Mouse (Mus musculus) limb, embryonic 13.5 days (tissue): Measurements from ENCODE around the gene Gjc3. TPM values are rescaled to one million over a fixed set of nuclear protein-coding genes. Genes with fewer than 3 reads are reported as not detected.

Experiments
- polyA plus RNA-seq: library from polyadenylated mRNA; unstranded; fragments of >200 nt; fragmentation: Nextera tagmentation; extraction: Ambion mirVana; gene quantifications from 2 replicates; pipeline ENCODE4 v1.2.1, GENCODE M21; 2015

Gene Gjc3
- polyA plus RNA-seq, 1 experiment from 2014 or later, result 0.48 TPM

Other genes with a start within 250 kb of the Gjc3 start
- gene Nyap1, start 221.5 kb downstream of the Gjc3 start, polyA plus RNA-seq, result 2.9 and 4.0 TPM in 2 replicates
- gene Tsc22d4, start 217.4 kb downstream of the Gjc3 start, polyA plus RNA-seq, result 128 and 134 TPM in 2 replicates
- 26.5 and 27.2 TPM in 2 replicates for gene Ppp1r35, start 184.2 kb downstream of the Gjc3 start, polyA plus RNA-seq
- 11.7 and 11.8 TPM in 2 replicates for gene Mepce, start 175.4 kb downstream of the Gjc3 start, polyA plus RNA-seq
- 35.3 and 36.0 TPM in 2 replicates for gene Zcwpw1, start 175.3 kb downstream of the Gjc3 start, polyA plus RNA-seq
- 0.20 and 0.40 TPM in 2 replicates for gene Pilra, start 126.8 kb downstream of the Gjc3 start, polyA plus RNA-seq
- gene Pilrb1, start 105.0 kb downstream of the Gjc3 start, polyA plus RNA-seq, result 0.41 TPM in 1 of 2 replicates, not detected in the other
- 0.19 TPM in 1 of 2 replicates, not detected in the other for gene Pilrb2, start 91.3 kb downstream of the Gjc3 start, polyA plus RNA-seq
- not detected in 2 replicates for gene Cyp3a13, start 41.5 kb downstream of the Gjc3 start, polyA plus RNA-seq
- not detected in 2 replicates for gene Azgp1, start 18.4 kb upstream of the Gjc3 start, polyA plus RNA-seq
- not detected in 2 replicates for gene Smok3a, start 58.2 kb upstream of the Gjc3 start, polyA plus RNA-seq
- not detected in 2 replicates for gene Smok3b, start 58.3 kb upstream of the Gjc3 start, polyA plus RNA-seq
- not detected in 2 replicates for gene Smok3c, start 90.1 kb upstream of the Gjc3 start, polyA plus RNA-seq
- 20.1 and 22.4 TPM in 2 replicates for gene Zkscan1, start 122.0 kb upstream of the Gjc3 start, polyA plus RNA-seq
- gene Zscan21, start 153.8 kb upstream of the Gjc3 start, polyA plus RNA-seq, result 76.5 and 77.3 TPM in 2 replicates
- 20.3 and 23.8 TPM in 2 replicates for gene Zfp113, start 192.6 kb upstream of the Gjc3 start, polyA plus RNA-seq
- 362 and 367 TPM in 2 replicates for gene Cops6, start 198.0 kb upstream of the Gjc3 start, polyA plus RNA-seq
- 32.2 and 35.8 TPM in 2 replicates for gene Ap4m1, start 208.9 kb upstream of the Gjc3 start, polyA plus RNA-seq
- gene Mcm7, start 209.3 kb upstream of the Gjc3 start, polyA plus RNA-seq, result 208 and 210 TPM in 2 replicates
- gene Taf6, start 224.4 kb upstream of the Gjc3 start, polyA plus RNA-seq, result 99.2 and 106 TPM in 2 replicates
- 73.0 and 73.8 TPM in 2 replicates for gene Cnpy4, start 224.4 kb upstream of the Gjc3 start, polyA plus RNA-seq
- 10.5 and 11.3 TPM in 2 replicates for gene Mblac1, start 231.2 kb upstream of the Gjc3 start, polyA plus RNA-seq